Mouse (Mus musculus) forebrain, embryonic 12.5 days (tissue): ENCODE measurements around the gene Ing4. TPM values are rescaled to one million over a fixed set of nuclear protein-coding genes. Genes with fewer than 3 reads are reported as not detected.
A peak's percentile ranks its signal among the peaks of the same experiment; 100 is the strongest.

Experiments
- ATAC-seq: fragments of 200-750 bp; cut with Nextera tagmentation; 2 replicates; pipeline ENCODE4 v1.8.0; 2017; ENCODE audit warnings: moderate TSS enrichment; ENCODE audit not compliant: low FRiP score
- H3K27ac ChIP-seq: fragments of 300-500 bp; sonication (generic); 2 replicates; pipeline ENCODE4 v1.5.1; 2016; ENCODE audit warnings: mild to moderate bottlenecking
- H3K27me3 ChIP-seq: fragments of 300-500 bp; sonication (generic); 2 replicates; pipeline ENCODE4 v1.6.1; 2016; ENCODE audit warnings: mild to moderate bottlenecking
- H3K36me3 ChIP-seq: fragments of 300-500 bp; sonication (generic); replicated peaks from 2 replicates; pipeline ENCODE4 v1.6.1; 2016; ENCODE audit warnings: mild to moderate bottlenecking
- H3K4me1 ChIP-seq: fragments of 300-500 bp; sonication (generic); 2 replicates; pipeline ENCODE4 v1.6.1; 2016
- H3K4me2 ChIP-seq: fragments of 300-500 bp; sonication (generic); 2 replicates; pipeline ENCODE4 v1.6.1; 2016; ENCODE audit warnings: mild to moderate bottlenecking, moderate library complexity
- H3K4me3 ChIP-seq: fragments of 300-500 bp; sonication (generic); replicated peaks from 2 replicates; pipeline ENCODE4 v1.5.1; 2016; ENCODE audit warnings: mild to moderate bottlenecking
- H3K9ac ChIP-seq: fragments of 300-500 bp; sonication (generic); 2 replicates; pipeline ENCODE4 v1.6.1; 2016; ENCODE audit warnings: mild to moderate bottlenecking
- H3K9me3 ChIP-seq: fragments of 300-500 bp; sonication (generic); 2 replicates; pipeline ENCODE4 v1.6.1; 2016
- WGBS: fragments of 180-500 bp; shearing (Covaris S2); methylation state at CpG from one replicate; pipeline ENCODE4 v1.1.7; 2016; 5-methylcytosine and 5-hydroxymethylcytosine counted together
- polyA plus RNA-seq: library from polyadenylated mRNA; unstranded; fragments of >200 nt; fragmentation: Nextera tagmentation; extraction: Ambion mirVana; gene quantifications from 2 replicates; pipeline ENCODE4 v1.2.1, GENCODE M21; 2016

Gene Ing4
- polyA plus RNA-seq, 1 experiment from 2014 or later: 163 TPM

- H3K9ac ChIP-seq: no peak overlapping the region
- 90% methylated on average over 7 of the region's 7 CpGs for WGBS
- peaks cover 10% of the 10 kb centered on the region for H3K4me1 ChIP-seq
- H3K27me3 ChIP-seq: peaks cover 15% of the 10 kb centered on the region
- H3K36me3 ChIP-seq: no peaks in the 10 kb centered on the region
- no peak overlapping the region for H3K4me3 ChIP-seq
- no peaks in the 10 kb centered on the region for H3K9me3 ChIP-seq
- H3K4me2 ChIP-seq: no peak overlapping the region
- H3K27ac ChIP-seq: no peak overlapping the region
- no peak for ATAC-seq
These were observed 43.3 kb downstream of the Ing4 start for GRCm38 (mm10) chr6:125082801-125083386.

GRCm38 (mm10) chr6:125084424-125084823, 44.9 kb downstream of the Ing4 start:
- no peaks in the 10 kb centered on the region for H3K9me3 ChIP-seq
- no peaks in the 10 kb centered on the region for H3K36me3 ChIP-seq
- WGBS: 4% methylated on average over 4 of the region's 4 CpGs
- no peak overlapping the region for H3K27ac ChIP-seq
- H3K4me2 ChIP-seq: no peak overlapping the region
- ATAC-seq: peak; percentile 5; the same call in 1 of the 2 replicates
- H3K4me3 ChIP-seq: no peak overlapping the region
- H3K9ac ChIP-seq: no peak overlapping the region
- peaks cover 20% of the 10 kb centered on the region for H3K4me1 ChIP-seq
- H3K27me3 ChIP-seq: peaks cover 10% of the 10 kb centered on the region; the same call in 1 of the 2 replicates

GRCm38 (mm10) chr6:125087937-125088336, 48.4 kb downstream of the Ing4 start:
- no peak for ATAC-seq
- H3K4me3 ChIP-seq: no peak overlapping the region
- 76% methylated on average over 3 of the region's 3 CpGs for WGBS
- peaks cover 35% of the 10 kb centered on the region for H3K4me1 ChIP-seq
- no peaks in the 10 kb centered on the region for H3K27me3 ChIP-seq
- no peaks in the 10 kb centered on the region for H3K36me3 ChIP-seq
- no peaks in the 10 kb centered on the region for H3K9me3 ChIP-seq
- H3K27ac ChIP-seq: peak overlapping the region; percentile 92
- no peak overlapping the region for H3K9ac ChIP-seq
- H3K4me2 ChIP-seq: no peak overlapping the region

GRCm38 (mm10) chr6:125088561-125089321, 49.2 kb downstream of the Ing4 start:
- 1% methylated on average over 19 of the region's 20 CpGs for WGBS

GRCm38 (mm10) chr6:125089521-125090321, 50.2 kb downstream of the Ing4 start:
- no peaks in the 10 kb centered on the region for H3K36me3 ChIP-seq
- no peaks in the 10 kb centered on the region for H3K9me3 ChIP-seq
- no peaks in the 10 kb centered on the region for H3K27me3 ChIP-seq
- ATAC-seq: peak; percentile 73
- 6% methylated on average over 15 of the region's 15 CpGs for WGBS
- peak overlapping the region; percentile 21 for H3K4me3 ChIP-seq
- peak overlapping the region; percentile 92 for H3K27ac ChIP-seq
- H3K4me2 ChIP-seq: peak overlapping the region; percentile 50
- peaks cover 30% of the 10 kb centered on the region for H3K4me1 ChIP-seq
- H3K9ac ChIP-seq: peak overlapping the region; percentile 56

More at GRCm38 (mm10) chr6:125088561-125089321, 49.2 kb downstream of the Ing4 start:
- Histone ChIP-seq H3K27ac (peak overlapping the region; percentile 92), H3K4me1 (peaks cover 35% of the 10 kb centered on the region), H3K27me3 (no peaks in the 10 kb centered on the region), H3K4me2 (peak overlapping the region; percentile 50), H3K36me3 (no peaks in the 10 kb centered on the region), H3K9ac (0 out of 2 replicates have a peak overlapping the region, but pooled peaks have one; percentile 21), H3K4me3 (no peak overlapping the region), H3K9me3 (no peaks in the 10 kb centered on the region)
- peak; percentile 84 for ATAC-seq

GRCm38 (mm10) chr6:125090341-125091085, 51.0 kb downstream of the Ing4 start:
- Histone ChIP-seq H3K9me3 (no peaks in the 10 kb centered on the region), H3K27ac (peak overlapping the region; percentile 92), H3K9ac (peak overlapping the region; percentile 56; the same call in 1 of the 2 replicates), H3K36me3 (no peaks in the 10 kb centered on the region), H3K4me3 (peak overlapping the region; percentile 21; the same call in 1 of the 2 replicates), H3K4me2 (peak overlapping the region; percentile 50), H3K4me1 (peaks cover 34% of the 10 kb centered on the region), H3K27me3 (no peaks in the 10 kb centered on the region)
- ATAC-seq: peak; percentile 15
- 56% methylated on average over 10 of the region's 10 CpGs for WGBS

GRCm38 (mm10) chr6:125092372-125092771, 52.8 kb downstream of the Ing4 start:
- Histone ChIP-seq H3K4me2 (no peak overlapping the region), H3K9me3 (no peaks in the 10 kb centered on the region), H3K9ac (no peak overlapping the region), H3K36me3 (no peaks in the 10 kb centered on the region), H3K27ac (no peak overlapping the region), H3K27me3 (no peaks in the 10 kb centered on the region), H3K4me1 (peaks cover 37% of the 10 kb centered on the region), H3K4me3 (no peak overlapping the region)
- no peak for ATAC-seq
- WGBS: 99% methylated on average over 5 of the region's 5 CpGs

GRCm38 (mm10) chr6:125094843-125095242, 55.3 kb downstream of the Ing4 start:
- Histone ChIP-seq H3K27me3 (no peaks in the 10 kb centered on the region), H3K4me1 (peaks cover 47% of the 10 kb centered on the region), H3K9ac (no peak overlapping the region), H3K9me3 (no peaks in the 10 kb centered on the region), H3K27ac (peak overlapping the region; percentile 97), H3K36me3 (peaks cover 19% of the 10 kb centered on the region), H3K4me2 (no peak overlapping the region), H3K4me3 (no peak overlapping the region)
- 0 out of 2 replicates have a peak, but pooled peaks have one; percentile 0 for ATAC-seq
- WGBS: 72% methylated on average over 3 of the region's 3 CpGs

- Histone ChIP-seq H3K9me3 (no peaks in the 10 kb centered on the region), H3K9ac (peak within 1 kb of the TSS; percentile 98)
- 3% methylated on average over 34 of the region's 45 CpGs for WGBS
These were observed 56.1 kb downstream of the Ing4 start, which contains the start of gene Chd4 for GRCm38 (mm10) chr6:125095391-125096278. Gene Chd4, plus strand, starts transcription at chr6:125095981.

GRCm38 (mm10) chr6:125096279-125096596, 56.7 kb downstream of the Ing4 start:
- WGBS: 0% methylated on average over 14 of the region's 32 CpGs
- Histone ChIP-seq H3K27me3 (no peaks in the 10 kb centered on the region), H3K4me1 (peaks cover 41% of the 10 kb centered on the region), H3K27ac (peak overlapping the region; percentile 97), H3K4me2 (peak overlapping the region; percentile 95), H3K4me3 (peak overlapping the region; percentile 98), H3K9me3 (no peaks in the 10 kb centered on the region), H3K9ac (peak overlapping the region; percentile 98), H3K36me3 (peaks cover 33% of the 10 kb centered on the region)
- no peak for ATAC-seq

More at GRCm38 (mm10) chr6:125095391-125096278, 56.1 kb downstream of the Ing4 start, which contains the start of gene Chd4:
- peak; percentile 81 for ATAC-seq
- peak within 1 kb of the TSS; percentile 95 for H3K4me2 ChIP-seq
- H3K4me3 ChIP-seq: peak within 1 kb of the TSS; percentile 98
- H3K4me1 ChIP-seq: peaks cover 47% of the 10 kb centered on the region
- H3K27me3 ChIP-seq: no peaks in the 10 kb centered on the region
- peaks cover 27% of the 10 kb centered on the region for H3K36me3 ChIP-seq
- H3K27ac ChIP-seq: peak within 1 kb of the TSS; percentile 97
